Mouse (Mus musculus): ENCODE data around the gene 4930578C19Rik.
"Not testable (repeated sequence)": the region's sequence is repeated elsewhere in the genome, so short reads cannot be mapped to it uniquely, and the experiment has no call there.

The 4930578C19Rik gene

DNA sequence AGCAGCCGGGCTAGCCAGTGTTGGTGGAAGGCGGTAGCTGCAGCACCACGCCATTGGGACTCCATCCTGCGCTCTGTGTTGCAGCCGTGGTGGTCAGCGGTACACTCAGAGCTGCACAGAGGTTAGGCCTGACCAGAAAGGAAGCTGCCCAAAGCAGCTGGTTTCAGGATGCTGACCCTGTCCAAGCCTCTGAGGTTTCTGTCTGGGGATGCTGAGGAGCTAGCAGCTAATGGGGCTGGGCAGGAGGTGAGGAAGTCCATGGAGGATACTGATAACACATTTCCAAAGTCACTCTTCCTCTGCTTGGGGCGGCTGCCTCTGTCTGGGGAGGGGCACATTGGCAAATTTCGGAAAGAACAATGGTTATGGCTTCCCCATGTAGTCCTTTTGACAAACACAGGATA is at the start of gene 4930578C19Rik:
TSS of gene 4930578C19Rik (minus strand) at position 200 of the 404 bp plus-strand sequence.
- in situ Hi-C loops (cut with MboI, MseI) = no loop called here

DNA sequence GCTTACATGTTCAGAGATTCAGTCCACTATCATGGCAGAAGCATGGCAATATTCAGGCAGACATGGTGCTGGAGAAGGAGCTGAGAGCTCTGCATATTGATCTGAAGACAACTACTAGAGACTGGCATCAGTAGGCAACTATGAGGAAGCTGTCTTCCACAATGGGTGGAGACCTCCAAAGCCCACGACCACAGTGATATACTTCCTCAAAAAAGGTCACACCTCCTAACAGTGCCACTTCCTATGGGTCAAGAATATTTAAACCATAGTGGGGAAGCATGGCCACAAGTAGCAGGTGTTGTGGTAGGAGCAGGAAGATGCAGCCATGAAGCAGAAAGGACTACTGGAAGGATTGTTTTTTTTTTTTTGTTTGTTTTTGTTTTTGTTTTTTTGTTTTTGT is 6.5 kb upstream of the 4930578C19Rik start:
- in situ Hi-C loops (cut with MboI, MseI) = no loop called here

DNA sequence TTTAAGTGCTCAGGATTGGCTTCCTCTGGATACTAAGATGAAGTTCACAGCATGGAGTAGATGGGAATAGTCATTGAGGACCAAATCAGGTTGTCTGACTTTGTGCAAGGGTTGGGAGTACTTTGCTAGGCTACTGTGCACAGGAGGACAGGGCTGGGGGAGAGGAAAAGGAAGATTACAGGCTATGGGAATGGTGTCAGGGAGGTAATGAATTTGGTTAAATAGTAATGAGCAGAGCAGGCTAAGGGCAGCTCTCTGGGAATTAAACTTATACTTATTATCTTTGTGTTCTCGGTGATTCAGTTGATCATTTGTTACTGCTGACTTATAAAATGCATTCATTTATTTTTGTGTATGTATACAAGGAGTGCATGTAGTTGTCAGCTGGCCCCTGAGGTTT is 1.7 kb upstream of the 4930578C19Rik start:
- in situ Hi-C loops (cut with MboI, MseI) = no loop called here

DNA sequence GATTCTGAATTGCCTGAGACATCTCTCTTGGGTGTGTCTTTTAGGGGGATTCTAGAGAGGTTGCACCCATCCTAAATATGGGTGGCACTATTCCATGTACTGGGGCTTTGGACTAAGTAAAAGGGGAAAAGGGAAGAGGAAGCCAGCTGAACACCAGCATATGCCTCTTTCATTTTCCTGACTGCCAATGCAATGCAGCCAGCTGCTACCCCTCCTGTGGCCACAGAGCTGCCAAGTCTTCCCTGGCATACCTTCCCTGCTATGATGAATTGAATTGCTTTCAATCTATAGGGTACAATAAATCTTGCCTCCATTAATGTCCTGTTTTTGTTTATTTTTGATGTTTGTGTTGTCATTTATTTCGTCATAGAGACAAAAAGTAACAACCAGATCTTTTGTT is 9.6 kb downstream of the 4930578C19Rik start:
- in situ Hi-C loops (cut with MboI, MseI) = no loop called here

DNA sequence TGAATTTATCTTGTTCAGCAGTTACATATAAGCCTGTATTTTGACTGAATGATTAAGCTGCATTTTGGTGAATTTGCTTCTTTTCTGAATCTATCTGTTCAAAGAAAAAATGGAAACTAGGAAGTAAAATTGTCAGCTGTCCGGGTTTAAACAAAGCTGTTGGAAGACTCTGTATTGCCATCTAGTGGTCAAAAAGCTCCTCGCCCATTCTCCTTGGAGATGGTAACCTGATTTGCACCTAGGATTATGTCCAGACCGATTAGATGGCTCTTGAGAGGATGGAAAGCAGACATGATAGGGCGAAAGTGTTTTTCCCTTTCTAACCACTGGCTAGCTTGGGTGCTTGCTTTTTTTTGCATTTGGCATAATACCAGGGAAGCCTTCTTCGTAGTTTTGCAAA is 19.1 kb downstream of the 4930578C19Rik start:
- in situ Hi-C loops (cut with MboI, MseI) = no loop called here

DNA sequence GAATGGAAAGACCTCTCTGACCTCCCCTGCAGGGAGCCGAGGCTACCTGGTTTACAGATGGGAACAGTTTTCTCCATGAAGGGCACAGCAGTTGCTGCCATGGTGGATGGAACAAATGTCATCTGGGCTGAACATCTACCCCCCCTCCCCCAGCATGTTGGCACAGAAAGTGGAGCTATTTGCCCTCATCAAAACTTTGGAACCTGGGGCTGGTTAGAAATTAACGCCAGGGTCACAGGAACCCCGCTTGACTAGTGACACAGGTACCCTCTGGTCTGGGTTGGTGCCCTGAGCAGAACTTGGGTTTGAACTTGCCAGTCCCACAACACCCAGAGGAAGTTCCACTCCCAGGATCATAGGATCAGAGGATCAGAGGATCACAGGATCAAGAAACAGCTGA is 35.7 kb downstream of the 4930578C19Rik start:
- in situ Hi-C loops (cut with MboI, MseI) = no loop called here

DNA sequence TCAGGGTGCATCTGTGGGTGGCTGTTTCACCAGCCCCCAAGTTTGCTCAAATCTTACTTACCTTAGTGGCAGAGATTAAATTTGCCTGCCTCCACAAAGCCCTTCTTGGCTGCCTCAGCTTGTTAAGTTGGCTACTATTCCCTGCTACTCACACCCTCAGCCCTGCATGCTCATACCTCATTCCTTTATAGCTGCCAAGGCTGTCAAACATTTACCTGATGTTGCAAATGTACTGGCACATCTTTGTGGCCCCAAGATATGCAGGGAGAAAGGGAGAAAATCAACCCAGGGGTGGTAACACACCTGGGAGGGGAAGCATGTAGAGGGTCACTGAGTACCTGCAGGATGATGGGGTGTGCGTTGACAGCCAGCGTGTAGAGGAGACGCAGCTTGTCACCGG is 38.0 kb downstream of the 4930578C19Rik start:
- in situ Hi-C loops (cut with MboI, MseI) = no loop called here

DNA sequence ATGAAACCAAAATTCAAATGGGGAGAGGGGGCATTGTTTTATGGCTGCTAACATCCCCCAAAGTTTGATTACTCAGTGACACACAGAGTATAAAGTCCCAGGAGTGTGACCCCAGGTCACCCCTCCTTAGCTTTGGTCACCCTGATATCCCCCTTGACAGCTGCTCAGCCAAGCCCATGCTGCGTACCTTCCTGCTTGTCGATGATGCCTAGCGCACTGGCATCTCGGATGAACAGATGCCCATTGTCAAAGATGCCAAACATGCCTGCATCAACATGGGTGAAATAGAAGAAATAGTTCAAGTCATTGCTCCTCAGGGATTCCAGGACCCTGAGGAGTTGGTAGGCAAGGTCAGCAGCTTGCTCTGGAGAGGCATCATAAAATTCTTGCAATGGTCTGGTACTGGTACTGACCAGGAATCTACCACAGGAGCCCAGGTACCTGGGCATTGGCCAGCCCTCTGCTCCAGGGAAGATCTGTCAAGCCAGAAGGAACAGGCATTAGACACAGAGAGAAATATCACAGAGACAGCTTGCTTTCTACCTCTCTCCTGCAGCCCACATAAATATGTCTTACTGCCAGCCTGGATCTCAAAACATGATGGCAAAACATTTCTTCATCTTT is 40.9 kb downstream of the 4930578C19Rik start:
- in situ Hi-C loops (cut with MboI, MseI) = no loop called here

DNA sequence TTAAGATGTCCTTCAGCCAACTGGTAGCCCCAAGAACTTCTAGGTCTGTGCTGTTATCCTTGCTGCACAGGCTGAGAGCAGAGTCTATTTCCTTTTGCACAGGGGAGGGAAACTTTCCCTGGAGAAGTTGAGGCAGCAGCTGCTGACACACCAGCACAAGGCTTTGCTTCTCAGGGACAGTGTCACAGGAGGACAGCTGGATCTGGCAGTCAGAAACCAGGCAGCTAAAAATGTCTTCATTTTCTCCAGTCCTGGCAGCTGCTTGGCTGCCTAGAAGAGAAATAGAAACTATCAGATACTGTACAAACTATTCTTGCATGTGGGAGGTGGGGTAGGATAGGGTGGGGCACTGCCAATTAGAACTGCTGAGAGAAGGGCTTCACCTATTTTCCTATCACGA is 42.2 kb downstream of the 4930578C19Rik start:
- in situ Hi-C loops (cut with MboI, MseI) = no loop called here

DNA sequence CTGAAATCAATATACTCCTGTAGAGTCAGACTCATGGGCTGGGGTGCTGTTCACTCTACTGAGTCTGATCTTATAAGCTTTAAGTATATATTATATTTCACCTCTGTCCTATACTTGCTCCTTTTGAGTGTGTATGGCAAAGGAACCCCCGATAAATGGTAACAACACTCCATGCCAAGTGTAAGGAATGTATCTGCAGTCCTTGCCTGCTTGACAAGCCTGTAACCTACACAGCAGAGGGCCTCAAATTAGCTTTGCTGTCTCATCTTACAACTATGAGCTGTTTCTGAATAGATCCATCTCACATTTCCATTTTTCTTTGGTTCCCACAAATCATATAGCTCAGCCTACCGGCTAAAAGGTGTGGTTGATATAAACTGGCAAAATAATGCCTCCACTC is 46.6 kb downstream of the 4930578C19Rik start:
- in situ Hi-C loops (cut with MboI, MseI) = no loop called here

DNA sequence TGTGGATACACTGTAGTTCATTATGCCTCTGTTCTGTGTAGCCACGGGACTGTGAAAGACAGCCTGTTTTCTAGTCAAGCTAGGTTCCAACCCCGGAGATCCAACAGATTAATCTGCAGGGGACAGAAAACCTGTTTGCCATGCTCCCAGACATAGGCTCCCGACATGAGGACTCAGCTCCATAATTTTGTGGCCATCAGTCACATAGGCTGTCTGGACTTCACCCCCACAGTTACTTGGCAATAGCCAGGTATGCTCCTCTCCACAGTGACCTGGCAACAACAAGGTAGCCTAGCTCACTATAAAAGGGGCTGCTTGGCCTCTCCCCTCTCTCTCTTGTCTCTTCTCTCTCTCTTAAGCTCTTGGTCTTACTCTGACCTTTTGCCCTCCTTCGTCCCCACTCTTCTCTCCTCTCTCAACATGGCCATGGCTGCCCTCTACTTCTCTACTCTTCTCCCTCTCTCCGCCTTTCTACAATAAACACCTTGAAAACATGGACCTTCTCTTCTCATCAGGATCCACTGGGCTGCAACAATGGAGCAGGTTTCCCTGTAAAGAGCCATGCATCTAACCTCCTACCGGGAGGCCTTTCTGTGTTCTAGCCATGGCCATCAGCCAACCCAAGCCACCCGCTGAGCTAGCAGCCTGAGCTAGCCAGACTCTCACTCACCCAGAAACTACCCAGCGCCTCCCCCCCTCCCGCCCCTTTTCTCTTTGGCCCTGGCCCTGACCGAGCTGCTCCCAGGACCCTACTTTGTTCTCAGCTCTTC is 49.9 kb downstream of the 4930578C19Rik start:
- in situ Hi-C loops (cut with MboI, MseI) = no loop called here

DNA sequence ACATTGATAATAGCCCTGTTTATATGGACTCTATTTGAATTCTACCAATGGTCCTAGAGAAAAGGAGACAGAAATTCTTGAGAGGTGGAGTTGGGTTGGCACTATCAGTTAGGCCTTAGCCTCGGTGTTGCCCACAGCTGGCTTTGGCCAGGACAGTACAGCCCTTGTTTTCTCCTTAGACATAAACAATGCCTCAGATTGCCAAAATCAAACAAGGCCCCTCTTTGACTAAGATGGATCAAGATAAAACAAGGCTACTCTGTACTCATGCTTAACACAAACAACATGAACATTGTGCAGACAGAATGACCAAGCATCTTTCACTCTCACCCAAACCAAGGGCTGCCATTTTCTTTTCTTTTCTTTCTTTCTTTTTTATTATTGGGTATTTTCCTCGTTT is 51.6 kb downstream of the 4930578C19Rik start:
- in situ Hi-C loops (cut with MboI, MseI) = no loop called here

DNA sequence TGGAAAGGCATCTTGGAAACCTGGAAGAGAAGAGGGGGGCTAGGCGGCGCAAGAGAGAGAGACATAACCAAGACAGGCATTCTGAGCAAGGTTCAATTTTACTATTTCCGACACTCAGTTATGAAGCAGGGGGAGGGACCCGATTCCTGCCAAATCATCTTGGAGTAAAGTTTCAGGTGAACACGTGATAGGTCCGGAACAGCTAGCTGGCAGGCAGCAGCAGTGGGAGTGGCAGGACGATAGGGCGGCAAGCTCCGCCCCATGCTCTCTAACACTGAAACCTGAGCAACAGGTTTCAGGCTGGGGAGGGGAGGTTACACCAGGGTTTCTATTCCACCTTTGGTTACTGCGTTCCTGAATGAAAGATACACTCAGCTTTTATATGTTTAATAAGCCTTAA is 58.9 kb downstream of the 4930578C19Rik start:
- in situ Hi-C loops (cut with MboI, MseI) = no loop called here

DNA sequence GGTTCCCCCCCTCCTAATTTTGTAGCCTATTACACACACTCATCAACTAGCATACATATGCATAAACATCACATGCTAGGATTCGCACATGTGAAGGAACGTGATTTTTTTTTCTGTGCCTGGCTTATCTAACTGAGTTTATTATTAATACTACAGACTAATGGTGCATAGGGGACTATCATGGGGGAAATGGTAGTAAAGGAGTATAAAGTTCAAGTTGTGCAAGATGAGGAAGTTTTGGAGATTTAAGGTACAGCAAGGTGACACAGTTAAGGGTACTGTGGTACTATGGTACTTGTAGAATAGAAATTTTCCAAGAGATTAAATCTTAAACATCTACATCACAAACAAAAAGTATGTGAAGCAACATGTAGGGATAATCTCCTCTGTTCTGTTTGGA is 64.5 kb downstream of the 4930578C19Rik start:
- in situ Hi-C loops (cut with MboI, MseI) = no loop called here

DNA sequence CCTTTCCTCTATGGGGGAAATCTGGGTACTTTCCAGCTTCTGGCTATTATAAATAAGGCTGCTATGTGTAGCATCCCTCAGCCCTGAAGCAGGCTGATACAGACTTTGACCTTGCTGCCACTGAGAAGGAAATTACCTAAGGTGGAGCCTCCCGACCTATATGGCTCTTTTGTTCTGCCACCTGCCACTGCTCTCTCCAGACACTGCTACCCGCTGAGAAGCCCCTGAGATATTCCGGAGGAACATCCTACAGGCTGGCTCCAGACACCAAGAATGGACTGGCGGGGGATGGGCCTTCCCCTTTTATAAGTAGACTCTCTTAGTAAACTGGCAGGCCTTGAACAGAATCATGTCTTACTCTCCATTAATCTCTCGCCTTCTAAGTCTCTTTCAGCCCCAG is 77.0 kb downstream of the 4930578C19Rik start:
- in situ Hi-C loops (cut with MboI, MseI) = not testable (repeated sequence)

Data from T-helper 2 cell (primary cell).